Mouse (Mus musculus): Measurements from ENCODE around the gene Akap11. TPM values are rescaled to one million over a fixed set of nuclear protein-coding genes. Genes with fewer than 3 reads are reported as not detected.

The Akap11 gene
- total RNA-seq, 4 experiments from 2014 or later: 180 to 203 (median 189) TPM

GRCm38 (mm10) chr14:78448807-78449406 lies 87.7 kb downstream of the Akap11 start:
- DNase-seq (ENCODE audit: low spot score in 2 of 2): no peak

- no peak for DNase-seq (ENCODE audit: low spot score in 2 of 2)
These were observed 88.6 kb downstream of the Akap11 start for GRCm38 (mm10) chr14:78448017-78448416.

- DNase-seq (ENCODE audit: low spot score in 2 of 2): no peak
These were observed 89.1 kb downstream of the Akap11 start for GRCm38 (mm10) chr14:78447542-78447941.

Other genes starting within 250 kb of the Akap11 start
- under 1 TPM in 1 of 4 experiments, not detected in 3; 0.66 TPM for gene Tnfsf11, start 228.8 kb downstream of the Akap11 start, total RNA-seq (2022)
- gene Dgkh, start 196.0 kb upstream of the Akap11 start, total RNA-seq (2022): 10 to 100 TPM; 83.7 to 94.4 (median 90.7) TPM

Measured in layer of hippocampus, adult 8-10 months (tissue).